Mouse (Mus musculus): ENCODE measurements around the gene Kazald1. TPM values are rescaled to one million over a fixed set of nuclear protein-coding genes. Genes with fewer than 3 reads are reported as not detected.

Kazald1 gene
- polyA plus RNA-seq, 1 experiment, result 3.0 TPM

DNA sequence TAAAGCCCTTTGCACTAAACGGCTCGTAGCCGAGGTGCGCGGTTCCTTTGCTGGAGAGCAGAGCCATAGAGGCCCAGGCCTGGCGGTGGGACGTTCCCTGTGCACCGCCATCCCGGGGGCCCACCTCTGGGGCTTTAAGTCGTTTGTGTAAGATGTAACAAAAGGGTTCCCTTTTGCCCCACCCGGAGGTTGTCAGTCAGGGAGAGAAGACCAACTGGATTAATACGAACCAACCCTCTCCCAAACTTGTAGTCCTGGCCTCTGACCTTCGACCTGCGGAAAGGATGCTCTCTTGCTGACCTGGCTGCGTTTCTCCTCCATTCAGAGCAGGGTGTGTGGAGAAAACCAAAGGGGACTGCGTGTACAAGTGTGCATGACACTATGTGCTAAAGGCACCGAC is 5.7 kb downstream of the Kazald1 start:
- TF ChIP-seq CTCF (IDR thresholded peaks at IDR 0.05; ENCODE audit: borderline replicate concordance, extremely low read depth, insufficient read depth, insufficient read length) (no peak), POLR2A (IDR thresholded peaks at IDR 0.05; ENCODE audit: borderline replicate concordance, extremely low read depth, insufficient read depth, insufficient read length, poor library complexity, severe bottlenecking) (no peak)
- no peak for DNase-seq (ENCODE audit: low read depth)

GRCm38 (mm10) chr19:45081279-45081678 is 6.2 kb downstream of the Kazald1 start:
- TF ChIP-seq POLR2A (IDR thresholded peaks at IDR 0.05; ENCODE audit: borderline replicate concordance, extremely low read depth, insufficient read depth, insufficient read length, poor library complexity, severe bottlenecking) (no peak), CTCF (IDR thresholded peaks at IDR 0.05; ENCODE audit: borderline replicate concordance, extremely low read depth, insufficient read depth, insufficient read length) (peak; percentile 93)
- peak; percentile 79 for DNase-seq (ENCODE audit: low read depth)

- DNase-seq (ENCODE audit: low read depth), result peak; percentile 42
- TF ChIP-seq POLR2A (IDR thresholded peaks at IDR 0.05; ENCODE audit: borderline replicate concordance, extremely low read depth, insufficient read depth, insufficient read length, poor library complexity, severe bottlenecking) (no peak), CTCF (IDR thresholded peaks at IDR 0.05; ENCODE audit: borderline replicate concordance, extremely low read depth, insufficient read depth, insufficient read length) (peak; percentile 71)
Measured at GRCm38 (mm10) chr19:45081841-45082550, 7.0 kb downstream of the Kazald1 start.

DNA sequence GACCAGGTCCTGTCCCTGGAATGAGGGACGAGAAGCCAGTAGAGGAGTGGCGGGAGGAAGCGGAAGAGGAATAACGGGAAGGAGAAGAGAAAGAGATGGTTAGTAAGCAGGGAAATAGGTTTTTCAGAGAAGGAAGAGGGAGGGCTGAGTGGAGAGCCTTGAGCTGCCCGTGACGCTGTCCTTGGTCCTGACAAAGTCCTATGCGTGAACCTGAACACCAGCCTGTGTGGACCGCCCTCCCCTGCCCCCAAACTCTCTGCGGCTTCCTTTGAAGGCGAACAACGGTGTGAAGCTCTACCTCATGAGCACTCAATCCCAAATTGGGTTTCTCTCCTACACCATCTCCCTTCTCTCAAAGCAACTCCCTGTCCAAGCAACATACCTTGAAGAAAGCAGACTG is 22.8 kb downstream of the Kazald1 start:
- DNase-seq (ENCODE audit: low read depth), result no peak
- TF ChIP-seq CTCF (IDR thresholded peaks at IDR 0.05; ENCODE audit: borderline replicate concordance, extremely low read depth, insufficient read depth, insufficient read length) (no peak), POLR2A (IDR thresholded peaks at IDR 0.05; ENCODE audit: borderline replicate concordance, extremely low read depth, insufficient read depth, insufficient read length, poor library complexity, severe bottlenecking) (no peak)

GRCm38 (mm10) chr19:45100486-45101270 is 25.6 kb downstream of the Kazald1 start:
- DNase-seq (ENCODE audit: low read depth), result no peak
- no peak for TF ChIP-seq CTCF (IDR thresholded peaks at IDR 0.05; ENCODE audit: borderline replicate concordance, extremely low read depth, insufficient read depth, insufficient read length)
- TF ChIP-seq POLR2A (IDR thresholded peaks at IDR 0.05; ENCODE audit: borderline replicate concordance, extremely low read depth, insufficient read depth, insufficient read length, poor library complexity, severe bottlenecking), result no peak

- TF ChIP-seq CTCF (IDR thresholded peaks at IDR 0.05; ENCODE audit: borderline replicate concordance, extremely low read depth, insufficient read depth, insufficient read length) (no peak), POLR2A (IDR thresholded peaks at IDR 0.05; ENCODE audit: borderline replicate concordance, extremely low read depth, insufficient read depth, insufficient read length, poor library complexity, severe bottlenecking) (no peak)
- no peak for DNase-seq (ENCODE audit: low read depth)
Measured at GRCm38 (mm10) chr19:45105591-45105990, 30.6 kb downstream of the Kazald1 start.

- no peak for DNase-seq (ENCODE audit: low read depth)
- TF ChIP-seq POLR2A (IDR thresholded peaks at IDR 0.05; ENCODE audit: borderline replicate concordance, extremely low read depth, insufficient read depth, insufficient read length, poor library complexity, severe bottlenecking), result no peak
- no peak for TF ChIP-seq CTCF (IDR thresholded peaks at IDR 0.05; ENCODE audit: borderline replicate concordance, extremely low read depth, insufficient read depth, insufficient read length)
Measured at GRCm38 (mm10) chr19:45106689-45107088, 31.6 kb downstream of the Kazald1 start.

DNA sequence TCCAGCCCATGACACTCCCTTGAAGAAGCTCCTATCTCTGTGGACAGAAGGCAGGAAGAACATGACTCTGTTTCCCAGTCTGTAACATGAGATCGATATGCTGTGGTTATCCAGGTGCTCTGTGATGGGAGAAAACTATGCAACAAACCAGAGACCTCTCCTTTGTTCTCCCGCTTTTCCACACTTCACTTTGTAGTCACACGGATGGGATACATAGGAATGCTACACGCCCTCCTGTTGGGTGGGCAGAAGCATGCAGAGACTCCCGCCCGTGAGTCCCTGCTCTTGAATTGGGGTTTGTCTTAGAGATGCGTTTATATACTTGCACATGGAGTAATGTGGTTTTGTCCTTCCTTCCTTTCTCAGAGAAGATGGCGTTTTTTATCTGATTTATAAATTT is 35.6 kb downstream of the Kazald1 start:
- no peak for DNase-seq (ENCODE audit: low read depth)
- TF ChIP-seq CTCF (IDR thresholded peaks at IDR 0.05; ENCODE audit: borderline replicate concordance, extremely low read depth, insufficient read depth, insufficient read length) (no peak), POLR2A (IDR thresholded peaks at IDR 0.05; ENCODE audit: borderline replicate concordance, extremely low read depth, insufficient read depth, insufficient read length, poor library complexity, severe bottlenecking) (no peak)

GRCm38 (mm10) chr19:45112444-45112843 is 37.4 kb downstream of the Kazald1 start:
- DNase-seq (ENCODE audit: low read depth), result no peak

GRCm38 (mm10) chr19:45113791-45114460 is 38.9 kb downstream of the Kazald1 start:
- no peak for TF ChIP-seq POLR2A (IDR thresholded peaks at IDR 0.05; ENCODE audit: borderline replicate concordance, extremely low read depth, insufficient read depth, insufficient read length, poor library complexity, severe bottlenecking)

More at GRCm38 (mm10) chr19:45112444-45112843, 37.4 kb downstream of the Kazald1 start:
- TF ChIP-seq CTCF (IDR thresholded peaks at IDR 0.05; ENCODE audit: borderline replicate concordance, extremely low read depth, insufficient read depth, insufficient read length) (peak; percentile 6; the same call in 1 of the 2 replicates), POLR2A (IDR thresholded peaks at IDR 0.05; ENCODE audit: borderline replicate concordance, extremely low read depth, insufficient read depth, insufficient read length, poor library complexity, severe bottlenecking) (no peak)

GRCm38 (mm10) chr19:45114772-45115171 is 39.7 kb downstream of the Kazald1 start:
- TF ChIP-seq CTCF (IDR thresholded peaks at IDR 0.05; ENCODE audit: borderline replicate concordance, extremely low read depth, insufficient read depth, insufficient read length) (no peak), POLR2A (IDR thresholded peaks at IDR 0.05; ENCODE audit: borderline replicate concordance, extremely low read depth, insufficient read depth, insufficient read length, poor library complexity, severe bottlenecking) (no peak)
- no peak for DNase-seq (ENCODE audit: low read depth)

More at GRCm38 (mm10) chr19:45113791-45114460, 38.9 kb downstream of the Kazald1 start:
- DNase-seq (ENCODE audit: low read depth), result peak; percentile 22

Data from brain, embryonic 14.5 days (tissue).